Mouse (Mus musculus): ENCODE data around the gene Zfp956. TPM values are rescaled to one million over a fixed set of nuclear protein-coding genes. Genes with fewer than 3 reads are reported as not detected.
"Not testable (repeated sequence)": the region's sequence is repeated elsewhere in the genome, so short reads cannot be mapped to it uniquely, and the experiment has no call there.

Zfp956 gene
- polyA plus RNA-seq, 1 experiment from 2014 or later, result 6.7 TPM

DNA sequence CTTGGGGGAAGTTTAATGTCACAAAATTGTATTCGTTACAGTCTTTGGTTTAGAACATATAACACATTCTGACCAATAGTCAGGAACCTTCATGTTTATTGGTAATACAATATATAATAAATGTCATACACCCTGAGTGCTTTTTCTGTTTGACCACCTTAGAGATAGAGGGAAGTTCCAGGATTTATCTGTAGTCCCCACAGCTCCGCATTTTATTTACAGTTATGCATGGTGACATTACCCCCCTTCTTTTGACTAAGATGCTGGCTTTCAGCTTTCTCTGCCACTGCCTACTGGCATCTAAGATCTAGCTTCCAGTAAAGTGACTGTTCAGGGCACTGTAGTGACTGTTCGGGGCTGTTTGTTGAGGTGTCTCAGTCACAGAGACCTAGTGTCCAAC lies 1.2 kb downstream of the Zfp956 start:
- Histone ChIP-seq H3K27ac (ENCODE audit: low read depth, low read length) (no peak overlapping the region), H3K9me3 (ENCODE audit: control insufficient read depth) (no peaks in the 10 kb centered on the region), H3K4me1 (replicated peaks; ENCODE audit: control insufficient read depth, insufficient read depth, low read length) (peaks cover 9% of the 10 kb centered on the region; the same call in 1 of the 2 replicates), H3K9ac (ENCODE audit: low read depth, low read length) (no peak overlapping the region), H3K4me2 (replicated peaks; ENCODE audit: low read depth) (peak overlapping the region; percentile 88), H3K4me3 (ENCODE audit: low read depth, low read length) (peak overlapping the region; percentile 73; the same call in 1 of the 2 replicates), H3K27me3 (replicated peaks; ENCODE audit: control insufficient read depth, insufficient read depth, low read length) (no peaks in the 10 kb centered on the region), H3K36me3 (ENCODE audit: control insufficient read depth, insufficient read depth) (peaks cover 18% of the 10 kb centered on the region; the same call in 1 of the 2 replicates)
- WGBS, result 75% methylated on average over 3 of the region's 3 CpGs
- no peak for ATAC-seq
- no peak for TF ChIP-seq CTCF (IDR thresholded peaks at IDR 0.05; ENCODE audit: low read depth)

DNA sequence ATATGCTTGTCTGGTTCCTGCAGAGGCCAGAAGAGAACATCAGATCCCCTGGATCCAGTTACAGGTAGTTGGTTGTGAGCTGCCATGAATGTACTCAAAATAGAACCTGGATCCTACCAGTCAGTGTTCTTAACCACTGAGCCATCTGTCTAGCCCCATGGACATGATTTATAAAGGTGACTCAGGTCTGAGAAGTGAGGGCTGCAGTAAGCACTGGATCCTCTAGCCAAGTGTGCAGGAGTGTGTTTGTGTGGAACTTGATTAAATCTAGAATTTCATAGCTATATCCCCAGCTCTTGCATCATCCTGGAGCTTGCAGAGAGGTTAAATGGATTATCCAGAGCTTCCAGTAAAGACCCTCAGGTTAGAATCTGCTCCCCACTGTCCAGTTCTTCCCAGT lies 4.6 kb downstream of the Zfp956 start:
- H3K9me3 ChIP-seq (ENCODE audit: control insufficient read depth), result no peaks in the 10 kb centered on the region
- no peak overlapping the region for H3K4me2 ChIP-seq (replicated peaks; ENCODE audit: low read depth)
- no peaks in the 10 kb centered on the region for H3K27me3 ChIP-seq (replicated peaks; ENCODE audit: control insufficient read depth, insufficient read depth, low read length)
- H3K4me1 ChIP-seq (replicated peaks; ENCODE audit: control insufficient read depth, insufficient read depth, low read length), result peaks cover 9% of the 10 kb centered on the region; the same call in 1 of the 2 replicates
- H3K27ac ChIP-seq (ENCODE audit: low read depth, low read length), result no peak overlapping the region
- H3K9ac ChIP-seq (ENCODE audit: low read depth, low read length), result no peak overlapping the region
- no peak for ATAC-seq
- no peak overlapping the region for H3K4me3 ChIP-seq (ENCODE audit: low read depth, low read length)
- H3K36me3 ChIP-seq (ENCODE audit: control insufficient read depth, insufficient read depth), result peaks cover 41% of the 10 kb centered on the region; the same call in 1 of the 2 replicates
- no peak for TF ChIP-seq CTCF (IDR thresholded peaks at IDR 0.05; ENCODE audit: low read depth)

DNA sequence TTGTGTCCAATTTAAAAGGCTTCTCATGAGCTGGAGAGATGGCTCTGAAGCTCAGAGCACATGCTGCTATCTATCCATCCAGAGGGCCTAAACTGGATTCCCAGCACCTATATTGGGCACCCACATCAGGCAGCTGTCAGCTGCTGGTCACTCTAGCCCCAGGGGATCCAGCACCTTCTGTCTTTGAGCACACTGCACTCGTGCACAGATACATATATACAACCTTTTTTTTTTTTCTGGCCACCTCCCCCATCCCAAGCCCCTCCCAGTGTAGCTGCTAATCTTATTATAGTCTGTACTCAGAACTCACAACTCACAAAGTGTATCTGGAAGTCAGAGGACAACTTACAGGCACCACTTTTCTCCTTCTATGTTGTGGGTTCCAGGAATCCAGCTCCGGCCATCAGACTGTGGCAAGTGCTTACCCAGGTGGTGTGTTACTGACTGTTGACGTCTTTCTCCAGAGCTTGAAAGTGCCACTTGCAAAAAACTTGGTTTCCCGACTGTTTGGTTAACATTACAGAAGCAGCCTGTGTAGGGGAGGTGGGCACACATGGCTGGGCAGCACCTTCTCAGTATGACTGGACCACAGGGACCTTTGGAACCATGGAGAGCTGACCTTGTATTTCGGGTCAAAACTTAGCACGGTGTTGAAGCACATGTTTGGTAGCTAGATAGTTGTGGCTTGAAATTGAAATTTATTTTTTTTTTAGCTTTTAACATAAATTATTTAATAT lies 7.7 kb downstream of the Zfp956 start:
- TF ChIP-seq CTCF (IDR thresholded peaks at IDR 0.05; ENCODE audit: low read depth), result no peak
- H3K9me3 ChIP-seq (ENCODE audit: control insufficient read depth), result no peaks in the 10 kb centered on the region
- H3K4me3 ChIP-seq (ENCODE audit: low read depth, low read length), result no peak overlapping the region
- no peak for ATAC-seq
- H3K27ac ChIP-seq (ENCODE audit: low read depth, low read length), result no peak overlapping the region
- H3K4me2 ChIP-seq (replicated peaks; ENCODE audit: low read depth), result no peak overlapping the region
- 80% methylated on average over 6 of the region's 6 CpGs for WGBS
- peaks cover 68% of the 10 kb centered on the region for H3K36me3 ChIP-seq (ENCODE audit: control insufficient read depth, insufficient read depth)
- H3K4me1 ChIP-seq (replicated peaks; ENCODE audit: control insufficient read depth, insufficient read depth, low read length), result no peaks in the 10 kb centered on the region
- no peaks in the 10 kb centered on the region for H3K27me3 ChIP-seq (replicated peaks; ENCODE audit: control insufficient read depth, insufficient read depth, low read length)
- no peak overlapping the region for H3K9ac ChIP-seq (ENCODE audit: low read depth, low read length)

DNA sequence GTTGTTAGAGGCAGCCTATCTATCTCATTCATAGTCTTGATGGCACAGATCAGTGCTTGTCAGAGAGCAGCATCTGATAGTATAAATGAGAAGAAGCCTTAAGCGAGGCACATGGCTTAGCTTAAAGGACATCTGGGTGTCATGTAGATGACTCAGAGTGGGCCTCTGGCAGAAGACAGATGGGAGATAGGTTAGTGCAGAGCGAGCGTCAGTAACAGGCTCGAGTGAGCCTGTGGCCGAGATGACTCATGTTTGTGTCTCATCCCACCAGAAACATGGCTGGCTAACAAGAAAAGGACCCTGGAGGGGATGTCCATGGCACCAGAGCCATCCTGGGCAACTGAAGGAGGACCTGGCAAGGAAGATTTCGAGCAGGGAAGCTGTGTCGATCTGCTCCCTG lies 9.9 kb downstream of the Zfp956 start:
- Histone ChIP-seq H3K9ac (ENCODE audit: low read depth, low read length) (no peak overlapping the region), H3K4me3 (ENCODE audit: low read depth, low read length) (no peak overlapping the region), H3K36me3 (ENCODE audit: control insufficient read depth, insufficient read depth) (peaks cover 57% of the 10 kb centered on the region), H3K4me2 (replicated peaks; ENCODE audit: low read depth) (no peak overlapping the region), H3K4me1 (replicated peaks; ENCODE audit: control insufficient read depth, insufficient read depth, low read length) (no peaks in the 10 kb centered on the region), H3K27me3 (replicated peaks; ENCODE audit: control insufficient read depth, insufficient read depth, low read length) (no peaks in the 10 kb centered on the region), H3K9me3 (ENCODE audit: control insufficient read depth) (no peaks in the 10 kb centered on the region), H3K27ac (ENCODE audit: low read depth, low read length) (no peak overlapping the region)
- TF ChIP-seq CTCF (IDR thresholded peaks at IDR 0.05; ENCODE audit: low read depth), result no peak
- no peak for ATAC-seq
- 80% methylated on average over 7 of the region's 7 CpGs for WGBS

DNA sequence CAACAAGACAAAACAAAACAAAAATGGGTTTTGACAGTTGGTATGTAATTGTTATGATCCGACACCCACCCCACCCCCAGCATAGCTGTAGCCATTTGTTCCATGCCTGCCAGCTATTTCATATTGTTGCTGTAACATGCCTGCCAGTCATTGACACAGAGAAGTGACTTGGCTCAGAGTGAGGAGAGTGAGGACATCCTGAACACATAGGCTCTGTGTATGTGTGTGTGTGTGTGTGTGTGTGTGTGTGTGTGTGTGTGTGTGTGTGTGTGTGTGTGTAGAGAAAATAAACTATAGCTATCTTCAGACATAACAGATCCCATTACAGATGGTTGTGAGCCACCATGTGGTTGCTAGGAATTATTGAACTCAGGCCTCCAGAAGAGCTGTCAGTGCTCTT lies 15.0 kb downstream of the Zfp956 start:
- not testable (repeated sequence) for H3K9ac ChIP-seq (ENCODE audit: low read depth, low read length); H3K4me2 ChIP-seq (replicated peaks; ENCODE audit: low read depth); ATAC-seq; H3K4me1 ChIP-seq (replicated peaks; ENCODE audit: control insufficient read depth, insufficient read depth, low read length); H3K4me3 ChIP-seq (ENCODE audit: low read depth, low read length); H3K9me3 ChIP-seq (ENCODE audit: control insufficient read depth); H3K27me3 ChIP-seq (replicated peaks; ENCODE audit: control insufficient read depth, insufficient read depth, low read length); H3K27ac ChIP-seq (ENCODE audit: low read depth, low read length)
- WGBS, result 92% methylated on average over 1 of the region's 1 CpGs
- H3K36me3 ChIP-seq (ENCODE audit: control insufficient read depth, insufficient read depth), result peaks cover 28% of the 10 kb centered on the region
- TF ChIP-seq CTCF (IDR thresholded peaks at IDR 0.05; ENCODE audit: low read depth), result 0 out of 2 replicates have a peak, but pooled peaks have one; percentile 12

- ATAC-seq, result no peak
Observed at GRCm38 (mm10) chr6:47974599-47974998, 21.4 kb downstream of the Zfp956 start.

More at GRCm38 (mm10) chr6:47974599-47974998, 21.4 kb downstream of the Zfp956 start:
- H3K36me3 ChIP-seq (ENCODE audit: control insufficient read depth, insufficient read depth), result no peaks in the 10 kb centered on the region
- no peaks in the 10 kb centered on the region for H3K9me3 ChIP-seq (ENCODE audit: control insufficient read depth)
- WGBS, result 88% methylated on average over 1 of the region's 1 CpGs
- TF ChIP-seq CTCF (IDR thresholded peaks at IDR 0.05; ENCODE audit: low read depth), result peak; percentile 44
- no peak overlapping the region for H3K4me2 ChIP-seq (replicated peaks; ENCODE audit: low read depth)
- no peak overlapping the region for H3K27ac ChIP-seq (ENCODE audit: low read depth, low read length)
- H3K27me3 ChIP-seq (replicated peaks; ENCODE audit: control insufficient read depth, insufficient read depth, low read length), result no peaks in the 10 kb centered on the region
- H3K4me3 ChIP-seq (ENCODE audit: low read depth, low read length), result no peak overlapping the region
- H3K4me1 ChIP-seq (replicated peaks; ENCODE audit: control insufficient read depth, insufficient read depth, low read length), result no peaks in the 10 kb centered on the region
- H3K9ac ChIP-seq (ENCODE audit: low read depth, low read length), result no peak overlapping the region
